Mouse (Mus musculus): ENCODE data around the gene Evi5.

- TF ChIP-seq CTCF (IDR thresholded peaks at IDR 0.05; ENCODE audit: control insufficient read depth, insufficient read depth, insufficient read length), result no peak
- TF ChIP-seq MYOD1 (IDR thresholded peaks at IDR 0.05; ENCODE audit: control insufficient read depth, insufficient read length, low read depth), result no peak
- TF ChIP-seq MAX (IDR thresholded peaks at IDR 0.05), result no peak
- TF ChIP-seq USF1 (IDR thresholded peaks at IDR 0.05; ENCODE audit: low read depth), result no peak
- no peak for TF ChIP-seq CEBPB (IDR thresholded peaks at IDR 0.05; ENCODE audit: low read depth)
- no peak for TF ChIP-seq MYOG (IDR thresholded peaks at IDR 0.05; ENCODE audit: control insufficient read depth, extremely low read depth, insufficient read length)
Observed at GRCm38 (mm10) chr5:107765946-107766345, 109.0 kb downstream of the Evi5 start.
